Mouse (Mus musculus): ENCODE measurements around the gene Vmn2r57. TPM values are rescaled to one million over a fixed set of nuclear protein-coding genes. Genes with fewer than 3 reads are reported as not detected.
"Not testable (repeated sequence)": the region's sequence is repeated elsewhere in the genome, so short reads cannot be mapped to it uniquely, and the experiment has no call there.

Gene Vmn2r57
- under 1 TPM; 0.22 to 0.44 (median 0.30) TPM for total RNA-seq (2022)

- DNase-seq (ENCODE audit: low spot score), result not testable (repeated sequence)
Observed at GRCm38 (mm10) chr7:41448596-41448995, at the start of gene Vmn2r57. TSS of gene Vmn2r57 (minus strand) at chr7:41448696.

- no peak for DNase-seq (ENCODE audit: low spot score)
Observed at GRCm38 (mm10) chr7:41497871-41498270, 49.4 kb upstream of the Vmn2r57 start.

DNA sequence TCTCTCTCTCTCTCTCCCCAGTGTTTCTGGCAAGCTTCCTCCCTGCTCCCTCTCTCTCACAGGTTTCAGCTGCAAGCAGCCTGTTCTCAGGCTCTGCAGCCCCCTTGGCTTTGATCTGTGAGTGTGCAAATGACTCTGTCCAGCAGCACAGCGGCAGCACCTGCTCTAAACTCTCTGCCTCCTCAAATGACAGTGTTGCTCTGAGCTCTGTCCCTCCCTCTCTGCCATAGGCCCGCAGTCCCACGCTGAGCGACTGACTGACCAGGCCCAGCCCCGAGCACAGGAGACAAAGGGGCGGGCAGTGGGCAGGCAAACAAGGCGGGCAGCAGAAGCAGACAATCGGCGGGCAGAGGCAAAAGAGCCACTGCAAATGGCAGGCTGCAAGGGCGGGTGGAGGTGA lies 3.4 kb upstream of the Vmn2r57 start:
- no peak for DNase-seq (ENCODE audit: low spot score)

DNA sequence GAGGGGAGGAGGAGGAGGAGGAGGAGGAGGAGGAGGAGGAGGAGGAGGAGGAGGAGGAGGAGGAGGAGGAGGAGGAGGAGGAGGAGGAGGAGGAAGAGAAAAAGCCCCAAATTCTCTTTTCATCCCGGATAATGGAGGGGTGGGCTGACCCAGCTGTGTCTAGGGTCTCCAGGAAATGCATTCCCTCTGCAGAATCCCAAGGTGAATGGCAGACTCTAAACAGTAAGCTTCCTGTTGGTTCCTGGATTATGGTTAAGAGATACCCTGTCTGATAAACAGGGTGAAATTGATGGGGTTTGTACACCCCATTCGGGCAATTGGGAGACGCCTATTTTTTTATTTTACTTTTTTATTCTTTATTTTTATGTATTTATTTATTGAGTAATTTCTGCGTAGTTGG lies 54.4 kb downstream of the Vmn2r57 start:
- DNase-seq (ENCODE audit: low spot score), result no peak

DNA sequence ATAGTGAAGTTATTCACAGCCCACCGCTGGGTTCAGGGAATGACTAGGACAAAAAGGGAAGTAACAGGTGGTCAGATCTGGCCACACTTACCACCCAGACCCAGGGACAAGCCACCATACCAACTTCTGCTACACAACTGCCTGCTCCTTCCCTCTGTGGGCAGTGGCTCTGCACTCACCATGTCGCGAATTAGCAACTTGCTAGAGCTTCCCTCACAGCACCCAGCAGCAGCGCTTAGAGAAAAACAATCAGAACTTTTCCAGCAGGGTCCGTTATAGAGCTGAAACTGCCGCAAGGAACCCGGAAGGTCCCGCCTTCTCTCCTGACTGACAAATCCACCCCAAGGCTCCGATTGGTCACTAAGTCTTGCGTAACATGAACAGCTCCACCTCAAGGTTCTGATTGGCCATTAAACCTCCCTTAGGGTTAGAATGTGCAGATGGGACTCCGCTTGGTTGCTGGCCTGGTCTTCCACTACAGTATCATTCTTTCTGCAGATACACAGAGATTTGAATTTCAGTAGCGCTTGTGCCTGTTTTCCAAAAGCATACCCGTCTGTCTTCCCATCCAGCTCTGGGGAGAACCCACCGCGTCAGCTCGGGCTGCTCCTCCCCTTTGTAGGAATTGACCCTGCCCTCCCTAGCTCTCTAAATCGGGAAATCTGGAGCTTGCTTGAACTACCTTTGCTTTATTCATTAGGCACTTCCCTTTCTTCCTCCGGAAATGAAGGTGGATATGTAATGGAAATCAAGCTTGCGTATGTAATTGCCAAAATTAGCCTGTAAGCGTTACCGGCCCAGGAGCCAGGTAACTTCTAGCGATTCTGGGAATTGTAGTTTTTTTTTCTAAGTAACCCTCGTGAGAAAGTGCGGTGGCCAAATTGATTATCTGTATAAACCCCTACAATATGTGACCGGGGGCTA lies 55.2 kb downstream of the Vmn2r57 start, which contains the start of gene AI987944:
Gene AI987944 (minus strand): TSS at position 332 of the 924 bp plus-strand sequence.
- DNase-seq (ENCODE audit: low spot score), result peak; percentile 90

Other genes with a start within 250 kb of the Vmn2r57 start
- 10 to 100 TPM in 3 of 4 experiments, 1 to 10 TPM in 1; 9.8 to 13.7 (median 10.4) TPM for gene AI987944, start 55.3 kb downstream of the Vmn2r57 start, total RNA-seq (2022)
- gene Gm20449, start 50.7 kb upstream of the Vmn2r57 start, total RNA-seq (2022), result under 1 TPM in 2 of 4 experiments, not detected in 2; 0.09 to 0.22 TPM
- gene AW146154, start 51.2 kb upstream of the Vmn2r57 start, total RNA-seq (2022), result 1 to 10 TPM; 4.1 to 5.8 (median 4.9) TPM
- gene Gm6871, start 125.0 kb upstream of the Vmn2r57 start, total RNA-seq (2022), result not detected
- gene 2610021A01Rik, start 150.5 kb upstream of the Vmn2r57 start, total RNA-seq (2022), result 10 to 100 TPM in 1 of 4 experiments, 1 to 10 TPM in 3; 6.3 to 11.8 (median 8.6) TPM
- gene Zfp788, start 184.5 kb upstream of the Vmn2r57 start, total RNA-seq (2022), result 10 to 100 TPM in 2 of 4 experiments, 1 to 10 TPM in 2; 8.3 to 10.3 (median 9.7) TPM

Data from heart, adult 8-10 months (tissue).